Mouse (Mus musculus) B cell, adult 2 months (primary cell): ENCODE data around the gene Hes5.

Experiments used
- DNase-seq, 2 experiments: peaks; one replicate each; pipeline ENCODE4 v3.0.0; 2022

Gene Hes5

DNA sequence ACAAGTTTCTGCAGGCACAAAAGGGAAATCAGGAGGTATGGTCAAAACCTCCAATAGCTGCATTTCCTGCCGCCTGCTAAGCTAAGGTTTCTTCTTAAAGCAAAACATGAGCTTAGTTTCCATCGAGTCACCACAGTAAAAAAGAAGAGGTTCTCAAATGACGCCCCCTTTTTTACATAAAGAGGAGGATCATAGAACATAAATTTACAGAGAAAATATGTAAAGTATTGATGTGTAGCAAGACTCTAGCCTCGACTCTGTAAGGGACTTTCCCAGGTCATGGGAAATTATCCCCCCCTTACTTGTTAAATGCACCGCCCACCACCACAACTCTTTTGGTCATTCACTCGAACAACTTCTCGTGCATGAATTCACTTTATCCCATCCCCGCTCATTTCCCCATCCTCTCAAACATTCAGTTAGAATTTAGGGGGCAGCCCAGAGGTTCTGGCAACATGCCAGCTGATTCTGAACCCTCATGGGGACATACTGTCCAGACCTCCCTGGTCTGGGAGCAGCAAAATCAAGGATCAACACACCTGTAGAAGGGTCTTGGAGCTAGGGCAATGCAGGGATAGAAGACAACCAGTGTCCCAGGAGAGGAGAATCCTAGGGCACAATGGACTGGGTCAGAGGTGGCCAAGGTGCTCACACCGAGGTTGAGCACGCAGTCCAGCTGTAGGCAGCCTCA lies 17.9 kb upstream of the Hes5 start:
- peak in 1 of 2 experiments; percentile 36 for DNase-seq

DNA sequence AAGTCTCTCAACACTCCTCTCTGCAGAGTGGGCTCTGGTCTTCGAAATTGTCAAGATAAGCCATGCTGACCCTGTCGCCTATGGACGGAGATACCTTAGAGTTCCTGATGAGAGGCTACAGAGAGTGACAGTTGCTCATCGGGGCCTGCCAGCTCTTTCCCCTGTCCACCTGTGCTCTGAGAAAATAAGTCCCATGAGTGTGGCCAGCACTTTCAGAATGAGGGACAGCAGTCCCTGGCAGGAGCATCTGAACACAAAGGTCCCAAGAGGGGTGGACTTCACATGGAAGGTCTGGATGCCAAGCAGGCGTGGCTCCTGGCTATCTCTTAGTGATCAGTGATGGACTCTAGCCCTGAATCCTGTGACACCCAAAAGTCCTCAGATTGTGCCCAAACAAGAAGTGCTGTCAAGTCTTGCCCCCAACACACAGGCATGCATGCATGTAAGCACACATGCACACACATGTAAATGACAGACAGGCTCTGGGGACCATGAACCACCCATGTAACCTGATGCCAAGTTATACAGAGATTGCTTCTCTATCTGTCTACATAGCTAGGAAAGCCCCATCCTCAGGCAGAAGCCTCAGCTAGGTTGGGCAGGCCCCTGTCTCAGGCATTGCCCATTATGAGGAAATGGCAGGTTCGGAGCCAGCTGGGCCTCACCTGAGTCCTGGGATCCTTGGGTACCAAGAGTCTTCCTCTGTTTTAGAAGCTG lies 17.2 kb upstream of the Hes5 start:
- DNase-seq = no peak

DNA sequence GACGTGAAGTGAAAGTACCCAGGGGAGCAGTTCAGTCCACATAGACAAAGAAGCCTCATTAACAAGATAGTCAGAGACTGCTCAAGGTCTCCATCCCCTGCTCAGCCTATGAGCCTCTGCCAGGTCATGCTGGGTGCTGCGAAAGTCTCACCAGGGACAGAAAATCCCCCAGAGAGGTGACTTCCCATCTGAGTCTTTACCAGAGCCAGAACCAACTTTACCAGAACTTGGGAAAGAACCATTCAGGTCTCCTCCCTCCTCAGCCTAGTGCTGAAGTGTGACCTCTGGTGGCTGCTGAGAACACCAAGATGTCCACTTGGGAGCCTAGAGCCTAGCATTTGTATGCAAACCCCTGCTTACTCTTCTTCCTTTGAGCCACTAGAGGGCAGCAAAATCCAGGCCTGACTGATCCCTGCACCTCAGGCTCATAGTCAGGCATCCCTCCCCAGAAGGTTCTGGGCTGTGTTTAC lies 16.6 kb upstream of the Hes5 start:
- DNase-seq = peak; percentile 76 to 77

DNA sequence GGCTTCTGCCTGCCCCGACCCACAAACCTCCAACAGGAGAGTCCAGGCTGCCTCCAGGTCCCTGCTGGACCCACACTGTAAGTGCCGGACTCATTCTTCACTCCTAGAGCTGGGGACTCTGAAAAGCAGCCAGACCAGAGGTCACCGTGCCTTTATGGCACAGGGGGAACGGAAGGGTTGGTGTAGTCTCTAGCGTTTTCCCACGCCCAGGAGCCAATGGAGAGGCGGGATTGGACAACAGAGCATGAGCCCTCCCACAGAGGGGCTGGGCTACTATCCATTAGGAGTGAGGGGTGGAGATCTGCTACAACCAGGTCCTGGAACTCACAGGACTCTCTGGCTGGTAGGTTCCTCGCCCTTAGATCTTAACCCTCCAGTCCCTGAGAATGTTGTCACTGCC lies 14.4 kb upstream of the Hes5 start:
- no peak for DNase-seq

DNA sequence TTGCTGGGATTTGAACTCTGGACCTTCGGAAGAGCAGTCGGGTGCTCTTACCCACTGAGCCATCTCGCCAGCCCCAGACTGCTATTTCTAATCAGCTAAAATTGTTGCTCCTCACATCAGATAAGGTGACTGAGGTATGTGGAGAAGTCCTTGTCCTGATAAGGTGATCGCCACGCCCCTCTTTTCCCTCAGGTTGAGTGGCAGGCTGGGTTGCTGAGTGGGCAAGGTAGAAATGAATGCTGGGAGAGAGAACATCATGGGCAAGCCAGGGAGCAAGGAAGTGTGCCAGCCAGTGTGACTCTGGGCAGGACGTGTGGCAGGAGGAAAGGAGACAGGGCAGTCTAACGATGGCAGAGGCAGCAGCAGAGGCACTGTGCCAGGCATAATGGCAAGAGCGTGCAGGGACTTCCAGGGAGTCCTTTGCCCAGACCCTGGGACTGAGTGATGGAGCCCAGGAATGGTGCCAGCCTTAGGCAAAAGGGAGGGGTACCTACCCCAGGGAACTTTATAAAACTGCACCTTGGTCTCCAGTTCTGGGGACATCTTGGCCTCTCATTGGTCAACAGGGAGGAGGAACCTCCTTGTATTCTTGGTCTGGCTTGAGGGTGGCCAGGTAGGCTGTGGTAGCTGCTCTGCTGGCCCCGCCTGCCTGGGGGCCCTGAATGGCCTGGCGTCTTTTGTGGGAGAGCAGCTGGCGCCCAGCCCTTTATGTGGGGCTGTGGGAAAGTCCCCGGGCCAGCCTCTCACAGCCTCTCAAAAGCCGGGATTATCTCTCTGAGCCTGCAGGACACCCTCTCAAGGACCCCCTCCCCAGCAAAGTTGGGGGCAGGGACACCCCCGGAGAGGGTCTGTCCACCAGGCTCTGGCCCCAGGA lies 12.4 kb upstream of the Hes5 start:
- DNase-seq = no peak

DNA sequence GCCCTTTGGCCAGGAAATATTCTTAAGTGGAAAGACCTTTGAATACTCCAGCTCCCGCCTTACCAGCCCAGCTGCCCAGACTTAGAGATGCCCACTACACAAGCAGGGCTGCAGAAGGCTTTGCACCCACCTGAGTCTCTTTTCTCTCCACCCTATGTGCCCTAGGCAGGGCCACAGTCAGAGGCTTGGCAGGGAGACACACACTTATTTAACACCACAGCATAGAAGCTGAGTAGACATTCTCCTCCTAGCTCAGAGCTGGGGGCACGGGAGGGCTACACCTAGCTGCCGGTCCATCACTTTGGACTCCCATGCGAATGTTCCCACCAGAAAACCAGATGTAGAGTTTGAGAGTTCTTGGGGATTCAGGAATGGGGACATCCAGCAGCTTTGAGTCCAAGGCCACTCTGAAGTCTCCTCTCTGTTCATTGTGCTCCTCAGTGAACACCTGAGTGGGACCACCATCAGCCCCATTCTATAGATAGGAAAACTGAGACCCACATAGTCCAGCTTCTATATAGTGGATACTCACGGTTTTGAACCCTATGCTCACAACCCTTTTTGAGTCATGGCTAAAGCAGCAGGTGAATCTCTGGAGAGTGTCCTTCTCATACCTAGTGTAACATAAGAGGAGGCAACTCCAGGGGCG lies 11.7 kb upstream of the Hes5 start:
- no peak for DNase-seq

DNA sequence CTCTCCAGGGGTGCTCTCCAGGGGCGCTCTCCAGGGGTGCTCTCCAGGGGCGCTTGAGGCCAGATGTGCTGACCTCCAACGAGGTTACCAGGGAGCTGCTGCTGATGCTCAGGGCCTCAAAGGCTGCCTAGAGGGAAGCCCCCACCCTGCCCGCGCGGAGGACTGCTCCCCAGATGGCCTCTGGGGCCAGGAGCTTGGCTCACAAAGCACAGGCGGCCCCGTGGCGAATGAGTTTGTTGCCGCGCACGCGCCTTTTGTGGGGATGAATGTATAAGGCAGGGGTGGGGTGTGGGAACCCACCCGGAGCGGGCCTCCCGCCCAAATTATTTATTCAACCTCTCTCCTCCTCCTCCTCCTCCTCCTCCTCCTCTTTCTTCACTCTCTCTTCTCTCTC lies 11.1 kb upstream of the Hes5 start:
- DNase-seq = no peak

DNA sequence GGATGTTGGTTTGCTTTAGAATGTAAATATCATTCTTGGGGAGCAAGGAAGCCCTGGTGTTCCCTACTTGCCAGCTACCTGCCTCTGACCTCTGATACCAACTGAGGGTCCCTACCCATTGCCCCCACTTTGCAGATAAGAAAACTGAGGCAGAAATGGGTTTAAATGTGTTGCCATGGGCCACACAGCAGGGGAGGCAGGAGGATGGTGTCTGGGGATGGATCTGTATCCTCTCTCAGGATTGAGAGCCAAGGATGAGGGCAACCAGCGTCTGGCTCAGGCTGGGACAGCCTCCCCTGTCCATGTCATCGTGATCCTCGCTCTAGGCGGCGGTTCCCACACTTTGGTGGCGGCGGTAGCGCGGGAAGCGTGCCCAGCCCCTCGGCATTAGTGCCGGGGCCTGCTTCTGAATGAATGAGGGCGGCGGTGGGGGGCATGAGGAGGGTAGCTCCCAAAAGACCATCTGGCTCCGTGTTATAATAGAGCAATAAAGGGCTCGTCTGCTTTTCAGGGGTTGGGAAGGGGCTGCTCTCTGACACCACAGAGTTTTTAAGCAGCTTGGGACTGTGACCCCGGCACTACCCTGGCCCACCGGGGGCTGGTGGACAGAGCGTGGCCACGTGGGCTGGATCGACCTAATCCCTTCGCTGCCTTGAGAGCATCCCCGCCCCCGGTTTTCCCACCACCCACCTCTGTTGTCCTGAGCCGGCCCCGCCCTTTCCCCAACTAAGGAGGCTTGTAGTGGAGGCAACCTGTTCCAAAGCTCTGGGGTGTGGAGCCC lies 8.1 kb upstream of the Hes5 start:
- no peak for DNase-seq

DNA sequence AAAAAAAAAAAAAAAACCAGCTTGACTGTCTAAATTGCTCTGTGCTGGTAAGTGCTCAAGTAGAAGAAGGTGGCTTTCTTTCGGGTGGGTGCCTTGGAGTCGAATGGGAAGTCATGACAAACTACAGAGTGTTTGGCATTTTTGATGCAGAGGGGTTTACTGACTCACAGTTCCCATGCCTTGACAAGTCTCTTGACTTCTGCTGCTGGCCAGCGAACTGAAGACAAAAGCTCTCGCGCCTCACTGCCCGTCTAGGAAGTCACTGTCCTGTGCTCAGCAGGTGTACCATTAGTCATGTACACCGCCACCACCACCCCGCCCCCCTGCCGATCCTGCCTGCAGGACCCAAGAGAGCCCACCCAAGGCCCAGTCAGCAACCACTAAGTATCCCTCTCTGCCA lies 4.1 kb upstream of the Hes5 start:
- peak; percentile 42 to 49 for DNase-seq

DNA sequence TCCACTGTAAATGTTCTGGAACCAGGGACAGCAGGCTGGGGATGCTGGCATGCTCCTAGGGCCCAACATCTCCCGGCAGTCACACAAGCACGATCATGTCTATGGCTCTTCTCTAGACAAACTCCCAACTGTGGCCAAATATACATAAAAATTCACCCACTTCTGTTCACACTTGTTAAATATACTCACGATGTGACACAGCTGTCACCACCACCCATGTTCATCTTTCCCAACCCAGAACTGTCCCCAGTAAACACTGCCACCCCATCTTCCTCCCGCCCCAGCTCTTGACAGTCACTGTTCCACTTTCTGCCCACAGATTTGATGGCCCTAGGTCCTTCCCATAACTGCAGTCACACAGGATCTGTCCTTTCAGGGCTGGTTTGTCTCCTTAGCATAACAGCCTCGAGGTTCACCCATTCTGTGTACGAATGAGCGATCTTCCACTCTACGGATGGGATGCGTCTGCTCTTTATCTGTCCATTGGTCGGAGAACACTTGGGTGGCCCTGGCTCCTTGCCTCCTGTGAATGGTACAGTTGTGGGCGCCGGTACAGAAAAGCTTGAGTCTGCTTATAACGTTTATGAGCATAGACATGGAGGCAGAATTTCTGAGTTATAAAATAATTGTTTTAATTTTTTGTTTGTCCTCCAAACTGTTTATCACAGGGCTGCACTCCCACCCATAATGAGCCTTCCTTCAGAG lies 3.3 kb upstream of the Hes5 start:
- no peak for DNase-seq

DNA sequence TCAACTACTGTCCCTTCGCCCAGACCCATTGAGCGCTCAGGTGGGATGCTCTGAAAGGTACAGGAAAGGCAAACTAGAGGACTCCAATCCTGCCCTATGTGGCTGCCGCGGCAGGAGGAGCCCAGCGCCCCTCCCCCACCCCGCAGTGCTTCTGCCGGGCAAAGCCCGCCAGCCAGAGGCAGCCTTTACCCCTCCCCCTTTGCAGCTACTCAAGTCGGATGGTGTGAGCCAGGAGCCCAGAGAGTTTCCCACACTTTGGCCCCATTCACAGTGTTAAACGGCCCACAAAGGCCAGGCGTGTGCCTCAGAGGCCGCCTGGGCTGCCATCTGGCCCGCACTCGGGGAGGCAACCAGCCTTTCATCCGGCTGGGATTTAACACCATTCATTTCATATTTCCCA lies 2.6 kb upstream of the Hes5 start:
- DNase-seq = no peak

DNA sequence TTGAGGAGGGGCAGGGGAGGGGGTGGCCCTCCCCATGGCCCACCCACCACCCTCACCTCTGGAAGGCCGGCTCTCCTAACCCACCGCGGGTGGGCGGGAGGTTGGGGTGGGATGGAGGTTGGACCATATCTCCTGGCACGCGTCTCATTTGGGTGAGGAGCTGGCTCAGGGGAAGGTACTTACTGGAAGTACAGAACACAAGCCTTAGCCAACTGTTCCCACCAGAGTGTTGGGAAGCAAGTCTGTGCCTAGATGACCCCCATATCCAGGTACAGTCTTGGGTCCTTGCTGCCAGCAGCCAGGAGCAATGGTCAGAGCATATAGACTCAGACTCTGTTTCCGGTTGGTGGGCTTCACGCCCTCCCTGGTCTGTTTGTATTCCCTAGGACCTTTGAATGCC lies 2.1 kb upstream of the Hes5 start:
- DNase-seq = no peak

DNA sequence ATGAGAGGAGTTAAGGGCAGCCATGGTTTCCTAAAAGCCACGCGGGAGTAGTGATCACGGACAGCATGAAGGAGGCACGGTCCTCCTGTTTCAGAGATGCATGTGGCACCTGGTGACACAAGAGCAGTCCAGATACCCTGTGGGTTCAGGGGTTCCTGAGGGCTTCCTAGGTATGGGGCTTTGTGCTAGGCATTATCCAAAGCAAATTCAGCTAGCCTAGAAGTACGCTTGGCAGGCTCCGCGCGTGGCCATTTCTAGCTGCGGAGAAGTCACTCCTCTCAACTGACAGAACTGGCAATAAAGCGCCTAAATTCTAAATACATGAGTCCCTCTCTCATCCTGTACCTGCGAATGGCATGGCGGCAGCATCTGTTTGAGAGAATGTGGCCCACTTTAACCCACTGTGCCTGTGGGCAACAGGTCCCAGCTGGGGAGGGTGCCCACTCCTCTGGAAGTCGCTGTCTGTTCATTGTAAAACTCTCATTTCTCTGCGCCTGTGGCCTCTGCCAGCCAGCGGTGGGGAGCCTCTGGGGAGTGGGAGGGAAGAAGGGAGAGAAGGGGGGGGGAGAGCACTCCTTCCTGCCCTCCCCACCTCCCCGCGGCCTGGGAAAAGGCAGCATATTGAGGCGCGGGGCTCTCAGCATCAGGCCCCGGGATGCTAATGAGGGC lies 568 bp upstream of the Hes5 start:
- peak; percentile 18 to 36 for DNase-seq

DNA sequence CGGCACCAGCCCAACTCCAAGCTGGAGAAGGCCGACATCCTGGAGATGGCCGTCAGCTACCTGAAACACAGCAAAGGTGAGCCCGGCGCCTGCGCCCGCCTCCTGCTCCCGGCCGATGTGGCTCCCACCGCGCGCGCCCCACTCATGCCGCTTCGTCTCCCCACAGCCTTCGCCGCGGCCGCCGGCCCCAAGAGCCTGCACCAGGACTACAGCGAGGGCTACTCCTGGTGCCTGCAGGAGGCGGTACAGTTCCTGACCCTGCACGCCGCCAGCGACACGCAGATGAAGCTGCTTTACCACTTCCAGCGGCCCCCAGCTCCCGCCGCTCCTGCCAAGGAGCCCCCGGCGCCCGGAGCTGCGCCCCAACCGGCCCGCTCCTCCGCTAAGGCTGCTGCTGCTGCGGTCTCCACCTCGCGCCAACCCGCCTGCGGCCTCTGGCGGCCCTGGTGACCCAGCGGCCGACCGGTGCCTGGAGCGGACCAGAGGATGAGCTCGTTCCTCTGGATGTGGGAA lies 559 bp downstream of the Hes5 start:
- DNase-seq = peak; percentile 67 to 71

DNA sequence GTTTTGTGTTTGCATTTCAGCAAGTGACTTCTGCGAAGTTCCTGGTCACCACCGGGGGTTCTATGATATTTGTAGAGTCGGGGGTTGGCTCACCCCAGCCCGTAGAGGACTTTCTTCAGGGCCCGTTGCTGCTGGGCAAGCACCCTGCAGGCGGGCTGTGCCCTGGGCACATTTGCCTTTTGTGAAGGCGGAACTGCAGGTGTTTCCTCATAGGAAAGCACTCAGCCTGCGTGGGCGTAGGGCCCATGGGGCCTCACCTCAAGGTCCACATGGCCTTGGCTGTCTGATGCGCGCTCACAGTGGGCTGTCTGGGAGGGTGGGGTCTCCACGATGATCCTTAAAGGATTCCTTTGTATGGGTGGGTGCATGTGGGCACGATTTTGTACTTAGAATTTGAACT lies 1.2 kb downstream of the Hes5 start:
- peak; percentile 89 to 90 for DNase-seq

DNA sequence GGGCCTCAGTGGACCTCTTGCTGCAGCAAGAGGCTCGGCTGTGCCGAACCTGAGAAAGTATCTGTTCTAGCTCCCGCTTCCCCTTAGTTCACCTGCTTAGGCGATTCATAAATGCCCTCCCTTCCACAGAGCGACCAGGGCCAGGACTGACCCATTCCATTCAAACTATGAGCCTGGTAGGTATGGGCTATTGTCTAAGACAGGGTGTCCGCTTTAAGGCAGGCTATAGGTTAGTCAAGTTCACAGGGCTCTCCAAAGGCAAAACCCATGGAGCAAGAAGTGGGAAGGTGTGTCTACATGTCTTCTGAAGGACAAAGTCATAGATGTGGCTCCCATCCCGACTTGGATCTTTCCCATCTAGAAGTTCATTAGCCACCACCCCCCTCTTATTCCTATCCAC lies 2.0 kb downstream of the Hes5 start:
- DNase-seq = no peak

DNA sequence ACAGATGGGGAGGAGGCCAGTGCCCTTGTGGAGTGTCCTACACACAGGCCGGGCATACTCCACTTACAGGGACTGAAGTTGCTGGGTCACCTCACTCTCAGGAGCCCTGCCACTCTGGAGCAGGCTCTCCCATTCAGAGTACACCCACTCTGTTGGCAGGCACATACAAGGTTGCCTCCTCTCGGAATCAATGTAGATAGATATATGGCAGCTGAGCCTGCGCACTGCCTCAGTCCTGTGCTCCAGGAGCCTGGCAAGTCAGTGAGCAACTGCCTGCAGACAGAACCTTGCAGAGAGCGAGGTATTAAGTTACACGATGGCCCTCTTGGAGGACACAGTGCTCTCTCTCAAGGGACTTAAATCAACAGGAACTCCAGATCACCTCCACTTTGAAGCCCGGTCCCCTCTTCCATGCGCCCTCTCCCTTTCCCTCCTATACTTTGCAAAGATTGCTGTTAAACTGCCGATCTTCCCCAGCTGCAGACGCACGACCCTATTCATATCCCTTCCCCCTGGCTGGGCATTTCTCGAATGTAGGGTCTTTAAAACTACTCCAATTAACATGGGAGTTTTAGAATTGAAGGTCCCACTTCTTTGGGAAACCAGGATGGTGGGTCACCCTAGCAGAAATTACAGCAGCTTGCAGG lies 2.6 kb downstream of the Hes5 start:
- DNase-seq = no peak

DNA sequence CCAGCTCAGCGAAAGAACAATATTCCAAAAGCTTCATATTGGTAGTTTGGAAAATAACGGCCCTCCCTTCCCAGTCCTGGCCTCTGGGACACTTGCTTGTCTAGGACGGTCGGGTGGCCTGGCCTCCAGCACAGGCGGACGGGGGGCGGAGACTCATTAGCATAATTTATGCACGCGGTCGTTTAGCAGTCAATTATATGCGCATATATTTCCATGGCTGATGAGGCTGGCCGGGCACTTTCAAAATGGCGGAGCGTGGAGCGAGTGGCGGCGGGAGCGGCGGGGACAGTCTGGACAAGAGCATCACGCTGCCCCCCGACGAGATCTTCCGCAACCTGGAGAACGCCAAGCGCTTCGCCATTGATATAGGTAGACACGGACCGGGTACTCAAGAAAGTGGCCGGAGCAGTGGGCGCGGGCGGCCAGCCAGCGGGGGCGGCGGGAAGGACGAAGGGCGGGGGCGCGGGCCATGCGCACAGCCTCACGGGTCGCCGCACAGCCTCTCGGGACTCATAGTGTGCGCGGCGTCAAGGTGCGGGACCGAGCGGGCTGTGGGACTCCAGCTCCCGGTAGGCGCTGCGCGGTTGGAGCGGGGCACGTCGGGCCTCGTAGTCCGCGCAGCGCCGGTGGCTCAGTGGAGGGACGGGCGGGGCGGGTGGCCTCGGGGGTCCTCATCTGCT lies 3.3 kb downstream of the Hes5 start, which contains the start of gene Pank4:
Gene Pank4, plus strand, starts transcription at position 223 of the 680 bp plus-strand sequence.
- peak; percentile 91 to 93 for DNase-seq

DNA sequence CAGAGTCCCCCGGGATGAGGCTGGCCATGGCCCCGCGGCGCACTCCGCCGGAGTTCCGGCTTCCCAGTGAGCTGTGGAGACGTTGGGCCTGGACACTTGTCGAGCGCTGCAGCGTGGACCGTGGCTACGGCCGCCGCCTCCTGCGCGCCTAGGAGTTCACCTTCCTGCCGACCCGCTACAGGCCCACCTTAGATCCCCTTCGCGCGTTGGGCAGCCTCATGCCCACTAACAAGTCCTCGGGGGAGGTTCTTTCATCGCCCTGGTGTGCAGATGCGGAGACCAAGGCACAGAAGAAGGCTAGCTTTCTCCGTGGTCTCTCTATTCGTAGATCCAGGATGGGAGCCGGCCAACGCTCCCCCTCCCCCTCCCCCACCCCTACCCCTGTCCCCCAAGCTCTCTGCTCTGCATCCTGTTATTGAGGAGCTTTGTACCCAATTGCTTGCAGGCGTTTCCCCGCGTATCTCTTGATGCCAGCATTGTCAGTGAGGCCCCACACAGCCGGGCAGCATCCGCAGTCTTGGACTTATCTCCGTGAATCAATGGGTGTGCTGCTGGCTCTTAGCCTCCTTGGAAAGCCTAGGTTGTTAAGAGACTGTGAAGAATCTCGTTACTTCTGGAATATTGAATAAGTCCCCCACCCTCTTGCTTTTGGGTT lies 4.0 kb downstream of the Hes5 start:
- DNase-seq = no peak
